Mouse (Mus musculus) small intestine, adult 2 months (tissue): Measurements from ENCODE around the gene Cpt1a. TPM values are rescaled to one million over a fixed set of nuclear protein-coding genes. Genes with fewer than 3 reads are reported as not detected.

Source experiments
- H3K27ac ChIP-seq: fragments of 200-500 bp; 2 replicates; pipeline ENCODE4 v1.5.1; 2012; ENCODE audit warnings: low read depth, low read length, control low read depth, inconsistent platforms; ENCODE audit not compliant: insufficient read depth
- H3K27me3 ChIP-seq: fragments of 200-500 bp; 2 replicates; pipeline ENCODE4 v1.6.1; 2012; ENCODE audit warnings: mild to moderate bottlenecking, moderate library complexity, low read length, inconsistent platforms; ENCODE audit not compliant: control insufficient read depth, insufficient read depth
- H3K36me3 ChIP-seq: fragments of 200-500 bp; 2 replicates; pipeline ENCODE4 v1.6.1; 2012; ENCODE audit warnings: mild to moderate bottlenecking, low read length, control low read depth, inconsistent platforms; ENCODE audit not compliant: control insufficient read depth, insufficient read depth
- H3K4me1 ChIP-seq: fragments of 200-500 bp; 2 replicates; pipeline ENCODE4 v1.6.1; 2012; ENCODE audit warnings: low read length, inconsistent platforms, mixed read lengths; ENCODE audit not compliant: control insufficient read depth, insufficient read depth, insufficient read length
- H3K4me3 ChIP-seq: fragments of 200-500 bp; 2 replicates; pipeline ENCODE4 v1.5.1; 2012; ENCODE audit warnings: low read depth, mild to moderate bottlenecking, control low read depth, inconsistent platforms, low read length, moderate library complexity
- CTCF ChIP-seq: fragments of 200-500 bp; IDR thresholded peaks from 2 replicates; pipeline ENCODE4 v1.5.1; 2012; ENCODE audit warnings: low read depth, mild to moderate bottlenecking, control low read depth, inconsistent platforms, low read length, moderate library complexity, mixed read lengths; ENCODE audit not compliant: insufficient replicate concordance, insufficient read length; ENCODE audit errors: extremely low read depth
- POLR2A ChIP-seq: fragments of 200-500 bp; IDR thresholded peaks from 2 replicates; pipeline ENCODE4 v1.6.1; 2012; ENCODE audit warnings: low read depth, mild to moderate bottlenecking, control low read depth, inconsistent platforms, low read length, moderate library complexity
- WGBS: fragments of 180-500 bp; shearing (Covaris S2); methylation state at CpG from one replicate; pipeline ENCODE4 v1.1.7; 2018; 5-methylcytosine and 5-hydroxymethylcytosine counted together
- polyA plus RNA-seq: library from polyadenylated mRNA; depleted of rRNA; stranded (reverse); fragments of >200 nt; gene quantifications from 2 replicates; pipeline ENCODE4 v1.2.3, GENCODE M21; 2012

Cpt1a gene
- polyA plus RNA-seq, 1 experiment: 92.1 TPM

DNA sequence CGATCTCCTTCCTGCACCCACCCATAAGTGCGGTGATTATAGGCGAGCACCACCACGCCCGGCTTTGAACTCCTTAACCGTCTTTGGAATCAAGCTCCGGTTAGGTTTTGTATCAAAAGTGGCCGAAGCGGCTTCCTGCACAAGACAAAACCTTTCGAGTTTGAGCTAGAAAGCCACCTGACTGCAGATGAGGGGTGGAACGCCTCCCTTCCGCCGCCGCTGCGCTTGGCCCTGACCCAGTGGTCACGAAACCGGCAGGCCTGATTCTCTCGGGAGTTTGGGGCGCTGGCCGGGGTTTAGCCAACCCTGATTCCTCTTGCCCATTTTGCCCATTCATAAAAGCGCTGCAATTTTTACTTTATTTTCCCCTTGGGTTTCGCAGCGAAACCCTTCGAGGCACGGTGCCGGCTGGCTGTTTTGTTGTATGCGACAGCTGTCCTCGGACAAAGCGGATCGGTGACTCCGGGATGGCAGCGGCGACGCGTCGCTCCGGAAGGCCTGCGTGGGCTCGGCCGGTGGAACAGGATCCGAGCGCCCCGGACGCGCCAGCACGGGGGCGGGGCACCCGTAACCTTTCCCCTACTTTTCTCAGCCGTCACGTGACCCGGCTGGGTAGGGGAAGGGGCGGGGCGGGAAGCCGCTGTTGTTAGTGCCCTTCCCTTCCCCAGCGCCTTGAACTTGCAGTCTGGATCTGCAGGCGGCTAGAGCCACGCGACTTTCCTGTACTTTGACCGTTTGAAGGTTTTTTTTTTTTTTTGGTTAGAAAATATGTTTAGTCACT, 3.0 kb downstream of the Cpt1a start:
- under 1% methylated on average over 59 of the region's 59 CpGs for WGBS
- peak overlapping the region; percentile 84 for H3K4me3 ChIP-seq
- H3K4me1 ChIP-seq: peaks cover 19% of the 10 kb centered on the region
- peak overlapping the region; percentile 98 for H3K27ac ChIP-seq
- peak; percentile 36 for TF ChIP-seq POLR2A
- no peak for TF ChIP-seq CTCF
- no peaks in the 10 kb centered on the region for H3K27me3 ChIP-seq
- H3K36me3 ChIP-seq: no peaks in the 10 kb centered on the region

DNA sequence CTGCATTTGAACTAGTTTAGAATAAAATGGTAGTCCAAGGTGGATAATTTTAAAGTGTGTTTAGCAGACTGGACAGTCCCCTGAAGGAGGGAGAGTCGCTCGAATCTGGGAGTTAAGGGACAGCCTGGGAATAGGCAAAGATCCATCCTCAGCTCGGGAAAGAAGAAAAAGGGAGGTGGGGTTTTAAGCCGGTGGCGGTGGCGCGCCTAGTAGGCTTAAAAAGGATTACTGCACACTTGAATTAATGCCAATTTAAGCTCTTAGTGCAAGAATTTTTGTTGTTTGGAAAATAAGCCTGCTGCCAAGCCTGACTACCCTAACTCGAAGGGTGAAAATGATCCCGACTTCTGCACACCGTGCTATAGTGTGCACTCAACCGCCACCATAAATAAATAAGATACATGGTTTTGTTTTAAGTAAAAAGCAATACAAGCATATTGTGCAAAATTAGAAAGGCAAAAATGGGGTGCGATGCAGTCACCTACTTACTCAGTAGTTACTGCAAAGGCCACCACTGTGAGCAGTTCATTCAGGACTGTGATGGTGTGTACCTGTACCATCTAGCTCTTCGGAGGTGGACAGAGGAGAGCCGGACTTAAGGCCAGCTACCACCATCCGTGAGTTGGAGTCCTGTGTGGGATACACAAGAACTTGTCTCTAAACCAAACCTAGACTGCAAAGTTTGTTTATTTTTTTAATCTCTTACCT, 3.8 kb downstream of the Cpt1a start:
- Histone ChIP-seq H3K27me3 (no peaks in the 10 kb centered on the region), H3K27ac (peak overlapping the region; percentile 88), H3K4me1 (peaks cover 21% of the 10 kb centered on the region), H3K4me3 (peak overlapping the region; percentile 46), H3K36me3 (no peaks in the 10 kb centered on the region)
- WGBS: 16% methylated on average over 15 of the region's 15 CpGs
- TF ChIP-seq POLR2A (no peak), CTCF (no peak)

DNA sequence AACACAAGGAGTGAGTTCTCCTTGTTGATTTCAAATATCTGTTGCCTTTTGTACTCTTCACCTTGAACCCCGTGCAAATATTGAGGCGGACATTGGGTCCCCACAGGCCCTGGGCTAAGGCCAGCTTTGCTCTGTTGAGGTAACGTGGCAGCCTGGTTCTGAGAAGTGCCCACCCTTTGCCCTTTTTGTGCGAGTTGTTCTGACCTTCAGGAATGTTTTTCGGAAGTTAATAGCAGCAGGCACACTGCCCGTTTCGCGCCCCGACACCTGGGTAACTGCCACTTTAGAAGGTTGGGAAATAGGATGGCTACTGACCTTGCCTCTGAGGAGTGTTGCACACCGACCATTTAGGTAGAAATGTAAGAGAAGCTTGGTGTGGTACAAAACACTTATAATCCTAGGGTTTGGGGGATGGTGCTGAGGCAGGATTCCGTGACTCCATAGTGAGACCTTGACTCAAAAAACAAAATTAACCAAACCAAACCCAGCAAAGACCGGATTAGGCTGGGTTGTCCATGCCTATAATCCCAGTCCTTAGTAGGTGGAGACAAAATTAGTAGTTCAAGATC, 4.4 kb downstream of the Cpt1a start:
- Histone ChIP-seq H3K27ac (peak overlapping the region; percentile 88; the same call in 1 of the 2 replicates), H3K27me3 (no peaks in the 10 kb centered on the region), H3K36me3 (no peaks in the 10 kb centered on the region), H3K4me1 (peaks cover 16% of the 10 kb centered on the region), H3K4me3 (no peak overlapping the region)
- WGBS: 39% methylated on average over 12 of the region's 12 CpGs
- TF ChIP-seq POLR2A: no peak
- no peak for TF ChIP-seq CTCF

DNA sequence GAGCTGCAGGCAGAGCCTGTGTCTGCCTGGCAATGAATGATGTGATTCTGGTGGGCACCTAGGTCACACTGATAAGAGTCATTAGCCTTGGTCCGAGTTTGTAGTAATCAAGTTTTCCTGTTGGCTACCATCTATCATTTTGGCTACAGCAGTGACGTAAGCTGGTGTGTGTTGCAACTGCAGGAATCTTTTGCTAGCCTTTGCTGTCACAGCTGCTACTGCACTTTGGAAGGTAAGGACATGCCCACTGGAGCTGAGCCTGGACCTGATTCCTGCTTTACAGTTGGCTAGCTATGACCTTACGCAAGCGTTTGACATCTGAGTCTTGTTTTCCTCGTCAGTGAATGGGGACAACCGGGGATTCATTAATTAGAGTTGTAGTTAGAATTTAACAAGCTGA, 11.1 kb downstream of the Cpt1a start:
- TF ChIP-seq CTCF: no peak
- no peak for TF ChIP-seq POLR2A
- Histone ChIP-seq H3K27me3 (no peaks in the 10 kb centered on the region), H3K4me1 (peaks cover 37% of the 10 kb centered on the region), H3K27ac (no peak overlapping the region), H3K36me3 (no peaks in the 10 kb centered on the region), H3K4me3 (no peak overlapping the region)
- 34% methylated on average over 6 of the region's 6 CpGs for WGBS

DNA sequence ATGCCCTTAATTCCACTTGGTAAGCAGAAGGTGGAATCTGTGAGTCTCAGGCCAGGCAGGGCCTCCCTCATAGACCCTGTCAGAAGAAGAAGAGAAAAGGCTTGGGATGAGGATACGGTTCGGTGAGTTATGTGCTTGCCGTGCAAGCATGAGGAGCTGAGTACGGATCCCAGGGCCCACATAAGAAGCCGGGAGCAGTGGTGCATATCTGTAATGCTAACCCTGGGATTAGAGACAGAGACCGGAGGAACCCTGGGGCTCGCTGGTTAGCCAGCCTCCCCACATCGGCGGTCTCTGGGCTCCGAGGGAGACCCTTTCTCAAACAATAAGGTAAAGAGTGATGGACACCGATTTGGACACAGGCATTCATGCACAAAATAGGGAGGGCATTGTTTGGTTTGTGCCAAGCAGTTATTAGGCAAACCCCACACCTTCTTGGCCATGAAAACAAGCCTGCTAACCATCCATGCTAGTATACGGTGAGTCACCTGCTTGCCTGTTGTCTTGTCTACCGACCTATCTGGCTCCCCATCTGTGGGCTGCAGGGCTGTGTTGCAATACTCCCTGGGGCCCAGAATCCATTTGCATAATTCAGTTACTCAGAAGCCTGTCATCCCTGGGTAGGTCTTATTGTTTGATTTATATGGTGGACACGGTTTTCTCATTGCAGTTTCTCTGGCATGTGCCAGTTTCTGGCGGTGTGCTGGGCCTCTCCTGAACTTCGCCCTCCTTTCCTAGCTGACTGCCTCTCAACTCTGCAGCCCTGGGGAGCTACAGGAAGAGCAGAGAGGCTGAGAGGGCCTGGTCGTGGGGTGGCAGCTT, 11.8 kb downstream of the Cpt1a start:
- WGBS: 45% methylated on average over 17 of the region's 17 CpGs
- peak overlapping the region; percentile 41 for H3K27ac ChIP-seq
- no peaks in the 10 kb centered on the region for H3K27me3 ChIP-seq
- H3K36me3 ChIP-seq: no peaks in the 10 kb centered on the region
- H3K4me1 ChIP-seq: peaks cover 42% of the 10 kb centered on the region
- no peak for TF ChIP-seq POLR2A
- TF ChIP-seq CTCF: no peak
- no peak overlapping the region for H3K4me3 ChIP-seq

DNA sequence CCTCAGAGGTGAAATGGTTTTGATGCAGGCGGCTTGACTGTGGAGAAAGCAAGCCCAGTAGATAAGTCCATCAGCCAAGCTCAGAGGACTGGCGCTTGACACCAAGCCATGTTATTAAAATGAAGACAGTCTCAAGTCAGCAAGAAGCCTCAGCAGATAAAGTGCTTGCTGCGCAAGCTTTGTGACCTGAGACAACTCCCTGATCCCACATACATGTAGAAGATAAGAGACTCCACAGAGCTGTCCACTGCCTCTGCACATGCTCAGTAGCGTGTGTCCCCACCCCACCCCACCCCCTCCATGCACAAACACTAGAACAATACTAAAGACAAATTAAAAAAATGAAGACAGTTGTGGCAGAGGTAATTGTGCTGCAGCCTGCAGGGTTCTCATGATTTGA, 12.4 kb downstream of the Cpt1a start:
- TF ChIP-seq POLR2A (no peak), CTCF (no peak)
- 38% methylated on average over 4 of the region's 4 CpGs for WGBS
- Histone ChIP-seq H3K27ac (peak overlapping the region; percentile 41), H3K4me1 (peaks cover 45% of the 10 kb centered on the region), H3K36me3 (no peaks in the 10 kb centered on the region), H3K27me3 (no peaks in the 10 kb centered on the region), H3K4me3 (no peak overlapping the region)
